Mouse (Mus musculus) heart, postnatal 0 days (tissue): ENCODE measurements around the gene Sowahc. TPM values are rescaled to one million over a fixed set of nuclear protein-coding genes. Genes with fewer than 3 reads are reported as not detected.

Experiments used
- ATAC-seq: fragments of 200-750 bp; cut with Nextera tagmentation; 2 replicates; pipeline ENCODE4 v1.8.0; 2017; ENCODE audit warnings: low read depth, moderate number of reproducible peaks, moderate library complexity; ENCODE audit not compliant: insufficient read depth
- DNase-seq: peaks from one replicate; pipeline ENCODE4 v3.0.0-alpha.2; 2016; ENCODE audit warnings: low spot score
- H3K27ac ChIP-seq: fragments of 300-500 bp; sonication (generic); 2 replicates; pipeline ENCODE4 v1.5.1; 2014; ENCODE audit warnings: low read depth, mild to moderate bottlenecking
- H3K27me3 ChIP-seq: fragments of 300-500 bp; sonication (generic); 2 replicates; pipeline ENCODE4 v1.6.1; 2014; ENCODE audit warnings: low read length, mixed read lengths; ENCODE audit not compliant: control insufficient read depth, insufficient read depth
- H3K36me3 ChIP-seq: fragments of 300-500 bp; sonication (generic); replicated peaks from 2 replicates; pipeline ENCODE4 v1.6.1; 2014; ENCODE audit warnings: low read length, mixed read lengths; ENCODE audit not compliant: control insufficient read depth, insufficient read depth
- H3K4me1 ChIP-seq: fragments of 300-500 bp; sonication (generic); 2 replicates; pipeline ENCODE4 v1.6.1; 2014; ENCODE audit warnings: antibody characterized with exemption; ENCODE audit not compliant: control insufficient read depth, insufficient read depth
- H3K4me2 ChIP-seq: fragments of 300-500 bp; sonication (generic); 2 replicates; pipeline ENCODE4 v1.6.1; 2014; ENCODE audit warnings: low read depth, mild to moderate bottlenecking, low read length, moderate library complexity
- H3K4me3 ChIP-seq: fragments of 300-500 bp; sonication (generic); 2 replicates; pipeline ENCODE4 v1.5.1; 2014; ENCODE audit warnings: low read depth, low read length
- H3K9ac ChIP-seq: fragments of 300-500 bp; sonication (generic); replicated peaks from 2 replicates; pipeline ENCODE4 v1.6.1; 2014; ENCODE audit warnings: low read depth, low read length, mixed read lengths
- H3K9me3 ChIP-seq: fragments of 300-500 bp; sonication (generic); replicated peaks from 2 replicates; pipeline ENCODE4 v1.6.1; 2016; ENCODE audit warnings: low read length; ENCODE audit not compliant: control insufficient read depth
- CTCF ChIP-seq: IDR thresholded peaks from 2 replicates; pipeline ENCODE4 v1.5.1; 2016; ENCODE audit warnings: antibody characterized with exemption, control low read depth, low read depth
- EP300 ChIP-seq: IDR thresholded peaks from 2 replicates; pipeline ENCODE4 v1.6.1; 2016; ENCODE audit warnings: antibody characterized with exemption, low read depth
- WGBS: fragments of 180-500 bp; shearing (Covaris S2); extraction: QIAGEN DNeasy Blood & Tissue Kit; methylation state at CpG from one replicate; pipeline ENCODE4 v1.1.7; 2014; 5-methylcytosine and 5-hydroxymethylcytosine counted together
- polyA plus RNA-seq: library from polyadenylated mRNA; unstranded; fragments of >200 nt; fragmentation: Nextera tagmentation; extraction: Ambion mirVana; gene quantifications from 2 replicates; pipeline ENCODE4 v1.2.1, GENCODE M21; 2015
- total RNA-seq: library from RNA; depleted of rRNA; stranded (reverse); fragments of >200 nt; gene quantifications from 2 replicates; pipeline ENCODE4 v1.2.3, GENCODE M21; 2014; ENCODE audit warnings: low replicate concordance

Sowahc gene
- total and polyA plus RNA-seq, 2 experiments from 2014 or later: 0.97 to 2.4 TPM

DNA sequence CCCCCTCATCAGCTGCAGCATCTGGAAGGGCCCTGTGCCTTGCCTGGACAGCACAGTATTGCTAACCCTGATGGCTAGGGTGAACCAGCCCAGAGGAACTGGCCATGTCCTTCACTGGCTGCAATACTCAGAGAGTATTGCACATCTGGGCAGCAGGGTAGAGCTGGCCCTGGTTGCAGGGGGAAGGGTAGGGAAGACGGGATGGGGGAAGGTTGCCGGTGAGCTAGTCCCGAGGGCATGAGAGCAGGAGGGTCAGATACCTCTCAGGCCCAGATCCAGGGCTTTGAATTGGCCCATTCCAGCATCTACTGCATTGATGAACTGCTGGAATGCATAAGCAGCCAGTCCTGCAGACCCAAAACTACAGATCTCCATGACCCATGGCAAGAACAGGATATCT is 25.0 kb upstream of the Sowahc start:
- no peaks in the 10 kb centered on the region for H3K36me3 ChIP-seq
- H3K27ac ChIP-seq: no peak overlapping the region
- H3K4me2 ChIP-seq: no peak overlapping the region

DNA sequence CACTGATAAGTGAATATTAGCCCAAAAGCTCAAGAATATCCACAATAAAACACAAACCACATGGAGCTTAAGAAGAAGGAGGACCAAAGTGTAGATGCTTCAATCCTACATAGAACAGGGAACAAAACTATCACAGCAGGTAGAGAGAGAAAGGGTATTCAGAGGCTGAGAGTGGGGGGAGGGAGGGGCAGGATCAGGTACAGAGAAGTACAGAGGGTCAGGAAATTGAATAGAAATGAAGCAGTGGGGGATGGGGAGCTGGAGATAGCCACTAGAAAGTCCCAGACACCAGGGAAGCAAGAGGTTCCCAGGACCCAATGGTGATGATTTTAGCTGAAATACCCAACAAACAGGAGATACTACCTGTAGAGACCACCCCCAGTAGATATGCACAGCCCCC is 21.7 kb upstream of the Sowahc start:
- ATAC-seq (no peak), DNase-seq (no peak)
- no peaks in the 10 kb centered on the region for H3K36me3 ChIP-seq
- H3K9me3 ChIP-seq: no peaks in the 10 kb centered on the region
- TF ChIP-seq CTCF (no peak), EP300 (no peak)
- no peaks in the 10 kb centered on the region for H3K4me1 ChIP-seq
- no peak overlapping the region for H3K4me3 ChIP-seq
- H3K9ac ChIP-seq: no peak overlapping the region
- no peak overlapping the region for H3K27ac ChIP-seq
- no peaks in the 10 kb centered on the region for H3K27me3 ChIP-seq
- H3K4me2 ChIP-seq: no peak overlapping the region

More for the DNA sequence above, 25.0 kb upstream of the Sowahc start:
- Histone ChIP-seq H3K4me1 (no peaks in the 10 kb centered on the region), H3K9ac (no peak overlapping the region), H3K4me3 (no peak overlapping the region), H3K9me3 (no peaks in the 10 kb centered on the region), H3K27me3 (no peaks in the 10 kb centered on the region)
- DNase-seq (no peak), ATAC-seq (no peak)
- WGBS: 96% methylated on average over 3 of the region's 3 CpGs
- TF ChIP-seq EP300 (no peak), CTCF (no peak)

DNA sequence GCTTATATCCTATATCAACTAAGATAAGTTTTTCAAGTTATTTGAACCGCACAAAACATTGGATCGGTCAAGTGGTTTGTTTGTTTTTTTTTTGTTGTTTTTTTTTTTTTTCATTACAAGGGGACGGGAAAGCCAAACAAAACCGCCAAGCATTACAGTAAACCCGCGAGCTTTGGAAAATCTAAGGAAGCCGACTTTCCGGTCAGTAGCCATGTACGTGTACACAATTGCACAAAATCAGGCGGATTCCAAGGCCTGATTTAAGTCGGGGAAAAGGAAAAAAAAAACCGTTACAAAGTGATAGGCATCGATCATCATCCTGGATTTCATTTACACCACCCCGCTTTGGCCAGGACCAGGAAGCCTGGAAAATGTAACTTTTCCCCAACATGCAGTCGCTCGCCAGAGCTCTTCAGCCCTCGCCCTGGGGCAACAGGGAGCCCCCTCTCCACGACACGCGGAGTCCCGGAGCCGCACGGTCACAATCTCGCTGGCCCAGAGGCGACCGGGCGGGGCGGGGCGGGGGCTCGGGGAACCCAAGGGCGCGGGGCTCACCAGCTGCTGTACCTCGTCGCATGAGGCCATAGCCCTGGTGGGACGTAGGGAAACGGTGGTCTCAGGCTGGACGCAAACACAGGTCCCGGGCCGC is 805 bp upstream of the Sowahc start:
- DNase-seq (peak; percentile 30), ATAC-seq (no peak)
- H3K9me3 ChIP-seq: no peaks in the 10 kb centered on the region
- peak overlapping the region; percentile 93 for H3K27ac ChIP-seq
- H3K4me2 ChIP-seq: peak overlapping the region; percentile 99
- no peaks in the 10 kb centered on the region for H3K36me3 ChIP-seq
- peaks cover 6% of the 10 kb centered on the region for H3K4me1 ChIP-seq
- no peaks in the 10 kb centered on the region for H3K27me3 ChIP-seq
- WGBS: 1% methylated on average over 39 of the region's 39 CpGs
- H3K4me3 ChIP-seq: peak overlapping the region; percentile 89
- peak overlapping the region; percentile 92 for H3K9ac ChIP-seq
- TF ChIP-seq EP300 (no peak), CTCF (no peak)

DNA sequence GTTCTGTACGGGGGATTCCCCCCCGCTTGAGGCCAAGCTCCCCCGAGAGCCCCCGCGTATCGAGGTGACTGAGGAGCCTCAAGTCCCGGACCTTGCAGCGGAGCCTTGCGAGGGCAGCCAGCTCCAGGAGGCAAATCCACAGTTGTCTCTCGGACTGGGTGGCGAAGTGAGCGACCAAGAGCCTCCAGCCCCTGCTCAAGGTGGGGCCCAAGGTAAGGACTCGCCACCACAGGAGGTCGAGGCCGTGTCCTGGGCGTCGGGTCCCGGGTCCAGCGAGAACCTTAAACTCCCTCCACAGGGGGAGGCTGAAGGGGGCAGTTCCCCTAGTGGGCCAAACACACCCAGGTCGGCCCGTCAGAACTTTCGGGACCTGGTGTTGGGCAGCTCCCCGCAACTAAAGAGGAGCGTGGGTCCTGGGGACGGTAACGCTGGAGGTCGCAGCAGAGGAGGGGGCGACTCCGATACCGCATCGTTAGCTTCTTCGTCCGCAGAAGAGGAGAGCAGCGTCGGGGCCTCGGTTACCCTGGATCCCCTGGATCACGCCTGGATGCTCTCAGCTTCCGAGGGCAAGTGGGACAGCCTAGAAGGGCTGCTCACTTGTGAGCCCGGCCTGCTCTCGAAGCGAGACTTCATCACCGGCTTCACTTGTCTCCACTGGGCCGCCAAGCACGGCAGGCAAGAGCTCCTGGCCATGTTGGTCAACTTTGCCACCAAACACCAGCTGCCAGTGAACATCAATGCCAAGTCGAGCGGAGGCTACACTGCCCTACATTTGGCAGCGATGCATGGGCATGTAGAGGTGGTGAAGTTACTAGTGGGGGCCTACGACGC is 733 bp downstream of the Sowahc start:
- no peaks in the 10 kb centered on the region for H3K9me3 ChIP-seq
- peaks cover 6% of the 10 kb centered on the region for H3K4me1 ChIP-seq
- WGBS: 3% methylated on average over 46 of the region's 49 CpGs
- peak overlapping the region; percentile 89 for H3K4me3 ChIP-seq
- no peaks in the 10 kb centered on the region for H3K36me3 ChIP-seq
- H3K4me2 ChIP-seq: peak overlapping the region; percentile 99
- H3K9ac ChIP-seq: peak overlapping the region; percentile 92
- H3K27me3 ChIP-seq: no peaks in the 10 kb centered on the region
- ATAC-seq (peak; percentile 2), DNase-seq (peak; percentile 12)
- TF ChIP-seq CTCF (no peak), EP300 (no peak)
- peak overlapping the region; percentile 93 for H3K27ac ChIP-seq

DNA sequence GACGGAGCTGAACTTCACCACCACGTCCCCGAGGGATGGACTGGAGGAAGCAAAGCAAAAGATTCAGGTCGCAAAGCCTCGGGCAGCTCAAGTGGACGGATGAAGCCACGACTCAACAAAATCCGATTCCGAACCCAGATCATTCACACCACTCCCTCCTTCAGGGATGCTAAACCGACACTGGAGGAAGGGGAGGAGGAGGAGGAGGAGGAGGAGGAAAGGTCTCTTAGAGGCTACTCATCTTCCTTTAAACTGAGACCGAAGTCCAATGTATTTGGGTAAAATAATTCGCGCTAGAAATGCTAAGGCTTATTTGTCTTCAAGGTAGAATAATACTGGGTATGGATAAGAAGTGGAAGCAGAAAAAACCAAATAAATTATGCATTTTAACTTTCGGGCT is 1.5 kb downstream of the Sowahc start:
- Histone ChIP-seq H3K4me3 (peak overlapping the region; percentile 89), H3K27me3 (no peaks in the 10 kb centered on the region), H3K36me3 (no peaks in the 10 kb centered on the region), H3K9ac (peak overlapping the region; percentile 92), H3K4me1 (peaks cover 6% of the 10 kb centered on the region), H3K9me3 (no peaks in the 10 kb centered on the region), H3K4me2 (peak overlapping the region; percentile 99), H3K27ac (no peak overlapping the region)
- DNase-seq (no peak), ATAC-seq (no peak)
- no peak for TF ChIP-seq EP300
- TF ChIP-seq CTCF: no peak
- WGBS: 49% methylated on average over 14 of the region's 14 CpGs
